Mouse (Mus musculus) kidney, adult 11 months (tissue): ENCODE measurements around the gene Treml1.

ENCODE experiments used
- DNase-seq: peaks from one replicate; pipeline ENCODE4 v3.0.0; 2022

Treml1 gene

DNA sequence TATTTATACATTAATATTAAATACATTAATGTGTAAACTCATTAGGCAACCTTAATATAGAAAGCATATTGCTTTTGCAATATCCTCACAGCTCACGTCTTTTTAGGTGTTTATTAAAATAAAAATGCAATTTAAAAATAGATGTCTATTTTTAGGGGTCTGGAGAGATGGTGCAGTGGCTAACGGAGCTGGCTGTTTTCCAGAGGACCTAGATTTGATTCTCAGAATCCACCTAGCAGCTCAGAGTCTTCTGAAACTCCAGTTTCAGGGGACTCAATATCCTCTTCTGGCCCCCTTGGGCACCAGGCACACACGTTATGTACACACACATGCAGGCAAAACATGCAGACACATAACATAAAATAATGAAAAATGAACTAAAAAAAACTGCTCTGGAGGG lies 2.6 kb downstream of the Treml1 start:
- no peak for DNase-seq

DNA sequence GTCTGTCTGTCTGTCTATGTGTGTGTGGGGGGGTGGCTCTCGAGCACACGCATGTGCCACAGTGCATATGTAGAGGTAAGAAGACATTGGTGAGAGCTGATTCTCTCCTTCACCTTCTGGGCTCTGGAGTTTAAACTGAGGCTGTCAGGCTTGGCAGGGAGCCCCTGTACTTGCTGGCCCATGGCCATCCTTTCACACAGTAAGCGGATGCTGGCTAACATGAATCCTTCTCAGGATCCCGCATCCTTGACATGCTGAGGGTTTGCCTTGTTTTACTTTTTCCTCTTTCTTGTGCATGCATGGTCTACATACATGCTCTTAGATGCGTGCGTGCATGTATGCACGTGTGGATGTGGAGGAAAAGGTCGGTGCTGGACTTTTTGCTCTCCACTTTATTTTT lies 3.2 kb downstream of the Treml1 start:
- DNase-seq: no peak

DNA sequence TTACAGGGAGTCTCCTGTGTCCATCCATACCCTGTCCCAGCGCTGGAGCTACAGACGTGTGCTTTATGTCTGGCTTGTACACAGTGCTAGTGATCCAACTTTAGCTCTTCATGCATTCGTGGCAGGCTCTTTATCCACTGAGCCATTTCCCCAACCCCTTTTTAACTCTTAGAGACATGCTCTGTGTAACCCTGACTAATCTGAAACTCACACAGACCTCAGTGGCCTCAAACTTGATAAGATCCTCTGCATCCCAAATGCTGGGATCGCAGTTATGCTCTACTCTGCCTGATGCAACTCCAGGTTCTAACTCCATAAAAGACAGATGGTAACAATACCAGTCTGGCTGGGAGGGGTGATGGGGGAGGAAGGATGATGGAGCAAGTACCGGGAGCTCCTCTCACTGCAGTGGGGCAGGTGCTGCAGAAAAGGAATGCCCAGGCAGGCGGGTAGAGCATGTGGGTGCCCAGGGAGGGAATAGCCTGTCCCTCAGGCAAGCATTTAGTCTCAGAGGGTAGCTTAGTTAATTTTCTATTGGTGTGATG lies 3.8 kb downstream of the Treml1 start:
- no peak for DNase-seq

DNA sequence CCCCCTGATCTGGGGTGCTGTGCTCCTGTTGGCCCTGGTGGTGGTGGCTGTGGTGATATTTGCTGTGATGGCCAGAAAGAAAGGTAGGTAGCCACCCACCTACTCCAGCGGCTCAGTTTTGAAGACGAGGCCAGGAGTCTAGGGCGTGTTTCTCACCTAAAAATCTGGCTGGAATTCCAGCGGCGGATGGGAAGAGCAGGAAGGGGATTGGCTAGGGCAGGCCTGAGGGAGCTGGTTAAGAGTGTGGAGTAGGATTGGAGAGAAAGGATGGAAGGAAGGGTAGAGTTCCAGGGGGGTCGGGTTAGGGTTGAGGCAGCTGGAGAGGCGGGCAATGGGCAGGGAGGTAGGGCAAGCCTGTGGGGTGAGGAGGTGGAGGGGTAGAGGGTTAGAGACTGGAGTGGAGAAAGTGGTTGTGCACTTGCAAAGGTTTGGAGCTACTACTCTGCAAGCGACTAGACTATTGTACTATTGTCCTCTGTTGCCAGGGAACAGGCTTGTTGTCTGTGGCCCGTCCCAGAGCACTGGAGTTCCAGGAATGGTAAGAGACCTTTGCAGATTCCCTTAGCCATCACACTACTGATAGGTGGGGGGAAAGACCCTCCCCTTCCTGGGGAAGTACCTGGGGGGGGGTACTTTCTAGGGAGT lies 5.9 kb downstream of the Treml1 start:
- no peak for DNase-seq

DNA sequence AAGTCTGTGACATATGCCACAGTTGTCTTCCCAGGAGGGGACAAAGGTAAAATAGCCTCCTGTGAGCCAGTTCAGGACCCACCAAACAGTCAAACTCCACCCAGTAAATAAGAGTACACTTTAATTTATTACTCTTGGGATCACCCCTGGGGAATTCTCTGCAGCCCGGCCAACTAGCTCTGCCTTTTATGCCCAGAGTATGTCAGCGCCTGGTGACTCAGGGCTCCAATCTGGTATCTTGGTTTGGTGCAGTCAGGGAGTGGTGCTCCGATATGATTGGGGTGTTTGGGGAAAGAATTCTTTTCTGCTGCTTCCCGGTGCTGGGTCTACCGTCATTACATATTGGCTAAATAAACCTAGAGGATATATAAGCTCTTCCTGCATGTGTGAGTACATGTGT lies 7.1 kb downstream of the Treml1 start:
- no peak for DNase-seq

DNA sequence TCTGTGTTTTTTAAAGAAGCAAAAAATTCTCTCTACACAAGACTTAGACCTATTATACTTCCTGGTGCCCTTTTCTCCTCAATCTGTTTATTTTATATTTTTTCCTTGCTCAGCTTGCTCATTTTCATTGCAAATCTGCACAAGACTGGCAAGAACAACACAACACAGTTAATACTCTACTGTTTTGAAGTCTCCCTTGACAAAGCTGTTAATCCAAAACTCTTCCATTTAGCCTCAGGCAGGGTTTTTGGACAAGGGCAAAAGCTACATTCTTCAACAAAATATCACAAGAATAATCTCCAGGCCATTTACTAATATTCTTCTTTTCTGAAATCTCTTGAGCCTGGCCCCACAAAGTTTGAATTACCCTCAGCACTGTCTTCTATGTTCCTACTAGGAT lies 11.9 kb downstream of the Treml1 start:
- no peak for DNase-seq

DNA sequence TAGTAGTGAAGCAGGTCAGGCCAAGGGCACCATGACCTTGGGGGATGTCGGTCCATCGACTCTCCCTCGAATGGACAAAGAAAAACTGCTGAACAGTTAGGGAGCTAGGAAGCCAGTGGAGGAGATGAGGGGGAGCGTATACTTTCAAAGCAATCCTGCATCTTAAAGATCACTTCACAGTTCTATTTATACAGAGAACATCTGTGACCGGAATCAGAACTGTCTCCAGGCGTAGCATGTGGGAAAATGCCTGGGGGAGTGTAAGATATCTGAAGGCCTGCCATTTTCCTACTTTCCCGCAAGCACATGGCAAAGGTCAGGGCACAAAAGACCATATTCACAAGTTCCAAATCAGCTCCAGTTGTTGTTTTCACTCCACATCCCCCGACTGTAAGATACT lies 13.3 kb downstream of the Treml1 start:
- DNase-seq: no peak

DNA sequence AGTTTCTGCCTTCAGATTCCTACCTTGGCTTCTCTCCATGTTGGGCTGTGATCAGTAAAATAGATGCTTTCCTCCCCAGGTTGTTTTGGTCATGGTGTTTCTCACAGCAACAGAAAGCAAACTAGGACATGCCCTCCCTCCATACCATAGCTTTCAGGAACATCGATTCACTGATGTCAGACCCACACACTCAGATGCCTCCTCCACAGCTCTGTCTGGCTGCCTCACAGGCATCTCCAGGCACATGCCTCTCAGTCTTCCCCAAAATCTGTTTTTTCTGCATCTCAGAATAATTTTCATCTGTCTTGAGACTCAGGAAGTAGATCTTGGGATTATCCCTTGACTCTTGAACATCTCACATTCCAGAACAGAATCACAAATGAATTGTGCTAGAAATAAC lies 16.4 kb downstream of the Treml1 start:
- DNase-seq: no peak

DNA sequence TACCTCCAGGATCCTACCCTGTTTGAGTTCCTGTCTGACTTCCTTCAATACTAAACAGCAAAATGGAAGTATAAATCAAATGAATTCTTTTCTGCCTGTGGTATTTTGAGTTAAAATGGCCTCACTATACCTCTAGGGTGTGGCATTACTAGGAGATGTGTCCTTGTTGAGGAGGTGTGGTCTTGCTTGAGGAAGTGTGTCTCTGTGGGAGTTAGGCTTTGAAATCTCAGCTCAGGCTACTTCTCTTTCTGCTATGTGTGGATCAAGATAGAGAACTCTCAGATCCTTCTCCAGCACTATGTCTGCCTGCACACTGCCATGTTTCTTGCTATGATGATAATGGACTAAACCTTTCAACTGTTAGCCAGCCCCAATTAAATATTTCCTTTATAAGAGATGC lies 19.3 kb downstream of the Treml1 start:
- no peak for DNase-seq

DNA sequence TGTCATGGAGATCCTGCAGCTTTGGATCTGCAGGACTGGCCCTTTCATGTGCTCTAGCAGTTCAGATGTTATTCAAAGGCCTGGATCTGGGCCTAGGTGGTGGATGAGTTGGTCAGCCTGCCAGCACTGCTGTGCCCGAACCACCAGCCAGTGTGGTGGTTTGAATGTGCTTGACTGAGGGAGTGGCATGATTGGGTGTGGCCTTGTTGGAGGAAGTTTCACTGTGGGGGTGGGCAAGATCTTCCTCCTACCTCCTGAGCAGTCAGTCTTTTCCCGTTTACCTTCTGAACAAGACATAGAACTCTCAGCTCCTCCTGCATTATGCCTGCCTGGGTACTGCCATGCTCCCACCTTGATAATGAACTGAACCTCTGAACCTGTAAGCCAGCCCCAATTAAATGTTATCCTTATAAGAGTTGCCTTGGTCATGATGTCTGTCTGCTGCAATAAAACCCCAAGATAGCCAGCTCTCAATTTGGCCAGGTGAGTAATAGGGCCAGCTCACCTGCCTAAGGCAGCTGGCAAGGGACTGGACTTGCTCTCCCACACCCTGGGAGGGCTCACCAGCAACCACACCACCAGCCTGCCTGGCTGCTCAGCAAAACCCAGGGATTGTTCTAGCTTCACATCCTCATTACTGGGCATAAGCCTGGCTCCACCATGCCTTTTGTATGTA lies 26.2 kb downstream of the Treml1 start:
- no peak for DNase-seq

DNA sequence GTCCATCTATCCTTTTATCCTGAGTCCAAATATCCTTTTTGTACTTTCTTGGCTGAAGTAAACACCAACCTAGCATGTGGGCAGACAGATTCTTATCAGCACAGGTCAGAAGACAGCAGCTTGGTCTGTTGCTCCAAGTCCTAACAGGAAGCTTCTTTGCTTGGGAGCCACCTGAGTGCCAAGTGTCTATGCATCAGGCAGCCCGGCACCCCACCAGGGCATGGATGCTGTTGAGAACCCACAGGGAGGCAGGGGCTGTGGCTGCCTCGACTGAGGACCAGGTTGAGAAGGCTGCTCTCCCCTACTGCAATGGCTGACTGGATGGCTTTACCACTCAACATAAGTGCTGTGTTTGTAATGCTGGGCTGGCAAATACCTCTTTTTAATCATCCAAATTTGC lies 28.9 kb downstream of the Treml1 start:
- no peak for DNase-seq

DNA sequence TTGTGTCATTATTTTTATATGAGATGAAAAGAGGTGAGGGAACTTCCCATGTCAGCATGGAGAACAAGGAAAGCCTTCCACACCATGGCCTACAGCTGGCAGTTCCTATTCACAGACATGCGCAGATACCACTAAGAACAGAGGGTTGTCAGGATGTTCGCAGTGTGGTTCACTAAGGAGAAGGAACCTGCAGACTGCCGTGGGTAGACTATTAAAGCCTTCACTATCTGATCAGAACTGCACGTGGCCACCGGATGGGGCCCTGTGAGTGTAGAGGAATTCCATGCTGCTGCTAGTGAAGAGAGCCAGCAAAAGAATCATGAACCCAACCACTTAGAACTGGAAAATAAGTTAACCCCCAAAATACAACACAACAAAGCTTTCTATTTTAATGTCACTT lies 29.7 kb downstream of the Treml1 start:
- no peak for DNase-seq

DNA sequence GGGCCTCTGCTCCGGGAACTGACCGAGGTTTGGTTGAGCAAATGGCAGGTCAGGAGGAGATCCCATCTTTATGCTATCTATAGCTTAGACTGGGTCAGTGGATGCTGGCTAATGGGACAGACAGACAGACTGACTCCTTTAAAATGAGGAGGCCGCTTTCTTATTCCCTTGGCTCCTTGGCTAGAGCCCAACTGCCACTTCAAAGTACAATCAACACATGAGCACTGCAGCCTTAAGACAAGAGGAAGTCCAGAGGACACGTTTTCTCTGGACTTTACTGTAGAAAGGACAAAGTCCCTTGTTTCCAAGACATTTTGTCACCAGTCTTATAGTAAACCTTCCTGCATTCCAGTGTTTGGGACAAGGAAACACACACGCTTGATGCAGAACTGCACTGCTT lies 31.7 kb downstream of the Treml1 start:
- peak; percentile 25 for DNase-seq

DNA sequence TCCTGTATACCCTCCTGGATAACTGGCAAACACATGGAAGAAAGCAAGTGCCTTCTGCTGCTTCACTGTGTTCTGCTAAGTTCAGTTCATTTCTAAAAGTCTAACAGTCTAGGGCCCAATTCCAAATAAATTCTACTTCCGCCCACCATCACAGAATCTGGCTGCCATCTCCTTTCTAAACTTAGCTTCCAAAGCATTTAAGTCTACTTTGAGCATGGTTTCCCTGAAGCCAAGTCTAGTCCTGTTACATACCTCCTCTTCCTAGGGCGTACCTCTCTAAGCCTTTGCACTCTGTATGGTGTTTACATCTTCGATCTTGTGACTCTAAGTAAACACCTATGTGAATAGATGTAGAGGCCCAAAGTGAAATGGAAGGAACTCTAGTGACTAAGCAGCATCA lies 32.9 kb downstream of the Treml1 start:
- no peak for DNase-seq

DNA sequence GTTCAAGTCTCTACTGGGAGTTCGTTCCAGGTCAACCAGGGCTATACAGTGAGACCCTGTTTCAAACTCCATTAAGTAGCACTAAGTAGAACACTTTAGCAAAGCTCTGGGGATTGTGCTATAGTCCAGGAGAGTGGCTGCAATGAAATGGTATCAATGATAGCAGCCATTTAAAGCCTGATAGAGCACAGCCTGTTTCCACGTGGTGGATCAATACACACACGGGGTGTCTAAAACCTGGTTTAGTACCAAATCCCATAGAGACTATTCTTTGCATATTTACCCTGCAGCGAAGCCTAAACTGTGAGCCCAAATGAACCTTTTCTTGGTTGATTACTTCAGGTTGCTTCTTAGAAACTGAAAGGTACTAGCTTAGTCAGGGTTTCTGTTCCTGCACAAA lies 42.0 kb downstream of the Treml1 start:
- DNase-seq: no peak

DNA sequence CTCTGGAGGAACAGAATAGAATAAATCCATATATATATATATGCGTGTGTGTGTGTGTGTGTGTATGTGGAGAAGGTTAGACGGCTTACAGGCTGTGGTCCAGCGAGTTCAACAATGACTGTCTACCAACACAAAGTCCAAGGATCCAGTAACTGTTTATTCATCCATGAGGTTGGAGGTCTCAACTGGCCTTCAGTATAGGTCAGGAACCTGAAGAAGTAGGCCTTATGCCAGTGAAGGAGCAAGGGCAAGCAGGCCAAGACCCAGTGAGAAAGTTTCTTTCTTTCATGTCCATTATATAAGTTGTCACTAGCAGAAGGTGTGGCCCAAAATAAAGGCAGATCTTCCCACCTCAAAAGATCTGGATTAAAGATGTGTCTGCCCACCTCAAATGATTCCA lies 43.0 kb downstream of the Treml1 start:
- DNase-seq: peak; percentile 27

DNA sequence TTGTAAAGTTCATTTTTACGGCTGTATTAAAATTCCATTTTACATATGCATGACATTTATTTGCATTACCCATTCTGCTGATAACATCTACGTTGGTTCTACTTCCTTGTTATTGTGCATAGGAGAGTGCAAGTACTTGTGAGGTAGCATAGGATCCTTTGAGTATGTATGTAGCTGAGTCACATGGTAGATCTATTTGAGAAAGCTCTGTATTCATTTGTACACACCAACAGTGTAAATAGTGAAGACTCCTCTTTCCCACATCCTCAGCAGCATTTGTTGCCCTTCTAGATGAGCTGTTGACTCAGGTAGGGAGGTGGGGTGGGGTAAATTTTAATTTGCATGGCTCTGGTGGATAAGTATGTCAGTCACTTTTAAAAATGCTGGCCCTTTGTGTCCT lies 44.1 kb downstream of the Treml1 start:
- DNase-seq: no peak

DNA sequence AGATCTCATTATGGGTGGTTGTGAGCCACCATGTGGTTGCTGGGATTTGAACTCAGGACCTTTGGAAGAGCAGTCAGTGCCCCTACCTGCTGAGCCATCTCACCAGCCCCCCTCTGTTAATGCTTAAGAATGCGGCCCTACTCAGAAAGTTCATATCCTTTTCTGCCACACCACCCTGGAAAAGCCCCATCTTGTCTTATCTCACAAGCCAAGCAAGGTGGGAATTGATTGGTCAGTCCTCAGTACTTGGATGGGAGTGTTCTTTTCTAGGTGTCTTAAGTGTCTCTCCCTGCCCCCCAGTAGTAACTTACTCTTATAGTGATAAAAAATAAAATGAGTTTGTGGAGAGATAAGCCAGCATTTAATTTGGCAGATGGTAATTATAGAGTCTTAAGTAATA lies 45.0 kb downstream of the Treml1 start:
- DNase-seq: no peak

DNA sequence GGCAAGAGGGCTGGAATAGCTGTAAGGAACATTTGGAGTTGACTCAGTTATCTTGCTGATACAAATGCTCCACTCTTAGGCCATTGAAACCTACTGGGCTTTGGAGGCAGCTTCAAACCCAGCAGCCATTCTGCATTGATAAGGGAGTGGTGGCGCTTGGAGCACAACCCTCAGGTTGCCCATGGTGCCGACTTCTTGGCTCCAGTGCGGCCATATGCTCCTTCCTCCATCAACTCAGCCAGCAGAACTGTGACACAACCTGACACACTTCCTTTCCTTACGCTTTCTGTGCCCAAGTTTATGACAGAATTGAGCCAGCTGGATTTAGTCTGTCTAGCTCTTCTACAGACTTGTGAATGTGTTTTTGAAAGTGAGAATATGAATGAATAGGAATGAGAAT lies 47.4 kb downstream of the Treml1 start:
- DNase-seq: no peak

DNA sequence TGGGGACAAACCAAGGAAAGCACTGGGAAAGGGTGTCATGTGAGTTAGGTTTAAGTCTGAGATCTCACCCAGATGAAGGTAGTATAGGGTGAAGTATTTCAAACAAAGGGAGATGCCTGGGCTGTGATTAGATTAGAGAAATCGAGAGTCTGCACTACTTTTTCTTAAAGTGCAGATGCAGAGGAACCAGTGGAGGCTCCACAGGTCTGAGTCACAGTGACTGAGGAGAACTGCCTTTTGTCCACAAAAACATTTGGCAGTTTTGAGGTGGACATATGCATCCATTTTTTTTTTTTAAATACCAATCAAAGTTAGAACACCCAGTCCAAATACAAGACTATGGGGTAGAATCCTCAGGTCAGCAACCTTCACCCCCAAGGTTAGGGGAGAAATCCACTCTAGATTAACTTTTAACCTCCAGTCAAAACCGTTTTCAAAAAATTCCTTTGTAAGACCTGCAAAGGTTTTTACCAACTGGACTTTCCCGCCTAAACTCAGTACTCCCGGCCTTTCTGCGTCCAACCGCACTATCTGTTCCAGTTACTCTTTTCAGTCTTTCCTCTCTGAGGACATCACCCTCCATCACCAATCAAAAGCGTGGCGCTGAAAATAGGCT lies 48.3 kb downstream of the Treml1 start:
- no peak for DNase-seq

DNA sequence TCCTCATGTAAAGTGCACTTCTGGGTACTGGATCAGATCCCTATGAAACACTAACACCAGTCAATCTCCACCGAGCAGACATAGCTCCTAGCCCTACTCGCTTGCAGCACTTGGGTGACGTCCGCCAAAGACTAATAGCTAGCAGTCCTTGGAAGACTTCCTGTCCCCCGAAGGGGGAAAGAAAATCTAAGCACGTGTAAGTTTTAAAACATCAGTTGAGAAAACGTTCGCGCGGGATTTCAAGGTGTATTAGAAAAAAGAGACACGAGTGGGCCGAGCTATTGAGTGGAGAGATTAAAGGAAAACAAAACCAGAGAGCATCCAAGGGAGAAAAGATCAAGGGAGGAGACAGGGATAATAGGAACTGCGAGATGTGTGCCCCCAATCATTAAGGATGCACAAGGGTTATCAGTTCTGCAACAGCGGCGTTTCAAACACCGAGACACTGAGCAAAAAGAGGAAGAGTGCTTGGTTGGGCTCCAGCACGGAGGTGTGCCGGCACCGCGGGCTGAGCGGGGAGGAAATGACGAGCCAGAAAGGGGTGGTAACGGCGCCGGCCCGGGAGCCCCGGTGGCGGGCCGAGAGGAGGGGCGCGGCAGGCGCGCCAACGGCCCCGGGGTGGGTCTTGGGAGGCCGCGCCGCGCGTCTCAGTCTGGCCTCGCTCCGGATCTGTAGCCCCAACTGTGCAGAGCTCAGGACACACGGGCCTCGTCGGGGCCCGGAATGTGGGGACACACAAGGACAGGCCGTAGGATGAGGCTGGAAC lies 49.0 kb downstream of the Treml1 start:
- DNase-seq: peak; percentile 69

DNA sequence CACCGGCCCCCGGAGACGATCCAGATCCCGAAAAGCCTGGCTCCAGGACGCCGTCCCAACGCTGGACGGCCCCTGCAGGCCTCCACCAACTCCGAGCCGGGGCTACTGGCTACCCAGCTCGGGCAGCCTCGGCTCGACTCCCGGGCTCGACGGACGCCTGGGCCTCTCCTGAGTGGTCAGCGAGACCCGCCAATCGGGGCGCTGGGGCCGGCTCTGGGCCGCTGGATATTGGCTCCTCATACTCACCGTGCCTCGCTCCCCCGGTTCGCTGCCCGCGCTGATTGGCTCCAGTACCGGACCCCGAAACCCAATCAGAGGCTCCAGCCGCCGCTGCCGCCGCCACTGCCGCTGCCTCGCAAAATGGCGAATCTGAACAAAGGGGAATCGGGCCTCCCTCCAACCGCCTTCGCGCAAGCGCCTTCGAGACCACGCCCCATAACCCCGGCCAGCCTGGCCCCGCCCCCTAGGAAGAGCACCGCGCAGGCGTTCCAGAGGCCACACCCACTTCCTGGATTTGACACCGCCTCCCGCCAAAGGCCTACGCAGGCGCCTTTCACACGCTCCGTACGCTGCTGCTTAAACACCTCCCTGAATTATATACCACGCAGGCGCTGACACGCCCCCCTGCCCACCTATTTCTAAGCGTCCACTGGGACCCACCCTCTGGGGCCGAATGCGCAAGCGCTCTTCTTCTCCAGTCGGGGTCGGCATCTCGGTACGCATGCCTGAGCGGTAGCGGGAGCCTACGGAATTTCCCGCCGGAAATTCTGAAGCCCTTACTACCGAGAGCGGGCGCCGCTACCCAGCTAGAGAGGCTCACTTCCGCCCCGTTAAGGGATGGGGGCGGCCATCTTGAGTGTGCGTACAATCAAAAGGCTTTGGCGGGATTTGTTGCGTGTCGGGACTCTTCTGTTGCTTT lies 49.9 kb downstream of the Treml1 start, which contains the start of the genes Nfya and Oard1:
Gene Nfya (minus strand): TSS at position 527 of the 919 bp plus-strand sequence.
Gene Oard1 (plus strand): TSS at position 635 of the 919 bp plus-strand sequence.
- peak; percentile 100 for DNase-seq
